Mouse (Mus musculus) heart, postnatal 0 days (tissue): Measurements from ENCODE around the gene Cd276.

ENCODE experiments used
- CTCF ChIP-seq: IDR thresholded peaks from 2 replicates; pipeline ENCODE4 v1.5.1; 2016; ENCODE audit warnings: antibody characterized with exemption, control low read depth, low read depth
- EP300 ChIP-seq: IDR thresholded peaks from 2 replicates; pipeline ENCODE4 v1.6.1; 2016; ENCODE audit warnings: antibody characterized with exemption, low read depth

DNA sequence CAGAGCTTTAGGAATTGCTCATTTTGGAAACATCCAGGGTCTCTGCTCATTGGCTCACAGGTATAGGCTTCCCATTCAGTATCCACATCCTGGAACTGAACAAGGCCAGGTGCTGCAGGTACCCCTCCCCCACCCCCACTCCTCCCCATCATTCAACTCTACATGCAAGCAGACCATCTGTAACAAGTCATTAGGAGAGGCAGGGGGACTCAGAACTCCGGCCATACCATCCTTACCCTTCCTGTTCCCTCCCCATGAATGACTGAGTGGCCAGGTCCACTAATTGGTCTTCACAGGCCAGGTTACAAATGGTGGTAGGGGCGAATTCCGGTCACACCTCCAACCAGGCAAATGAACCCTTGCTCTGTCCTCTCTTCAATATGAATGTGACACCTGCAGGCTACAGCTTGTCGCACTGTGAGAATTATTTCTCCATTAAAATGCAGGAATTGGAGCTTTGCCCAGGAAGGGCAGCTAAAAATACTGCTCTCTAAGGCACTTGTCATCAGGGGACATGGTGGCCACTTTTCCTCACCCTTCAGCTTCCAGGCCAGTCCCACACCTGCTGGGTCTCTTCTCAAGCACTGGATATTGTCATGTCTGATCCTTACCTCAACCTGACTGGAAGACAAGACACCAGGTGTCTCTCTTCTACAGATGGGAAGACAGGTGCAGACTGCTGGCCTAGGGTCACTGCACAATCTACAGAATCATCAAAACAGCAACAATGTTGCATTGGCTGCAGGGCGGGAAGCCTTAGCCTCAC lies 34.2 kb downstream of the Cd276 start:
- TF ChIP-seq CTCF (no peak), EP300 (no peak)
